Mouse (Mus musculus) hindbrain, embryonic 10.5 days (tissue): ENCODE results near the gene Ephb1. TPM values are rescaled to one million over a fixed set of nuclear protein-coding genes. Genes with fewer than 3 reads are reported as not detected.

ENCODE experiments used
- DNase-seq: peaks from one replicate; pipeline ENCODE4 v3.0.0-alpha.2; 2017; ENCODE audit warnings: low spot score
- H3K27ac ChIP-seq: fragments of 300-500 bp; sonication (generic); 2 replicates; pipeline ENCODE4 v1.5.1; 2016; ENCODE audit warnings: mild to moderate bottlenecking, moderate library complexity
- H3K27me3 ChIP-seq: fragments of 300-500 bp; sonication (generic); 2 replicates; pipeline ENCODE4 v1.6.1; 2016; ENCODE audit warnings: mild to moderate bottlenecking; ENCODE audit not compliant: poor library complexity, insufficient read depth, severe bottlenecking
- H3K36me3 ChIP-seq: fragments of 300-500 bp; sonication (generic); 2 replicates; pipeline ENCODE4 v1.6.1; 2016; ENCODE audit warnings: mild to moderate bottlenecking, moderate library complexity
- H3K4me1 ChIP-seq: fragments of 300-500 bp; sonication (generic); replicated peaks from 2 replicates; pipeline ENCODE4 v1.6.1; 2016; ENCODE audit warnings: mild to moderate bottlenecking
- H3K4me3 ChIP-seq: fragments of 300-500 bp; sonication (generic); 2 replicates; pipeline ENCODE4 v1.5.1; 2016; ENCODE audit warnings: mild to moderate bottlenecking, moderate library complexity
- H3K9me3 ChIP-seq: fragments of 300-500 bp; sonication (generic); 2 replicates; pipeline ENCODE4 v1.6.1; 2016; ENCODE audit warnings: mild to moderate bottlenecking, moderate library complexity
- WGBS: fragments of 180-500 bp; shearing (Covaris S2); methylation state at CpG from one replicate; pipeline ENCODE4 v1.1.7; 2016; 5-methylcytosine and 5-hydroxymethylcytosine counted together
- polyA plus RNA-seq: library from polyadenylated mRNA; unstranded; fragments of >200 nt; fragmentation: Nextera tagmentation; extraction: Ambion mirVana; gene quantifications from 2 replicates; pipeline ENCODE4 v1.2.1, GENCODE M21; 2016

The Ephb1 gene
- polyA plus RNA-seq, 1 experiment from 2014 or later = 12.0 TPM

- Histone ChIP-seq H3K36me3 (no peaks in the 10 kb centered on the region), H3K27me3 (no peaks in the 10 kb centered on the region), H3K4me3 (no peak overlapping the region), H3K27ac (no peak overlapping the region), H3K4me1 (no peaks in the 10 kb centered on the region), H3K9me3 (no peaks in the 10 kb centered on the region)
- WGBS = 83% methylated on average over 5 of the region's 5 CpGs
- DNase-seq = no peak
These were observed 435.2 kb downstream of the Ephb1 start for GRCm38 (mm10) chr9:101919324-101919723.

GRCm38 (mm10) chr9:101918771-101919170 is 435.7 kb downstream of the Ephb1 start:
- Histone ChIP-seq H3K4me1 (no peaks in the 10 kb centered on the region), H3K9me3 (no peaks in the 10 kb centered on the region), H3K27me3 (no peaks in the 10 kb centered on the region), H3K27ac (no peak overlapping the region), H3K4me3 (no peak overlapping the region), H3K36me3 (no peaks in the 10 kb centered on the region)
- 86% methylated on average over 4 of the region's 4 CpGs for WGBS
- DNase-seq = no peak

GRCm38 (mm10) chr9:101915082-101915481 is 439.4 kb downstream of the Ephb1 start:
- H3K4me3 ChIP-seq = no peak overlapping the region
- no peaks in the 10 kb centered on the region for H3K36me3 ChIP-seq
- no peaks in the 10 kb centered on the region for H3K9me3 ChIP-seq
- no peak overlapping the region for H3K27ac ChIP-seq
- H3K27me3 ChIP-seq = no peaks in the 10 kb centered on the region
- 87% methylated on average over 2 of the region's 2 CpGs for WGBS
- H3K4me1 ChIP-seq = peaks cover 6% of the 10 kb centered on the region; the same call in 1 of the 2 replicates
- DNase-seq = no peak

- no peaks in the 10 kb centered on the region for H3K27me3 ChIP-seq
These were observed 443.2 kb downstream of the Ephb1 start for GRCm38 (mm10) chr9:101911176-101911866.

GRCm38 (mm10) chr9:101909491-101909890 is 445.0 kb downstream of the Ephb1 start:
- WGBS = 85% methylated on average over 4 of the region's 4 CpGs
- peak overlapping the region; percentile 77 for H3K27ac ChIP-seq
- no peak overlapping the region for H3K4me3 ChIP-seq
- H3K4me1 ChIP-seq = peaks cover 30% of the 10 kb centered on the region
- no peak for DNase-seq
- H3K9me3 ChIP-seq = no peaks in the 10 kb centered on the region
- no peaks in the 10 kb centered on the region for H3K27me3 ChIP-seq
- H3K36me3 ChIP-seq = no peaks in the 10 kb centered on the region

More at GRCm38 (mm10) chr9:101911176-101911866, 443.2 kb downstream of the Ephb1 start:
- Histone ChIP-seq H3K4me3 (no peak overlapping the region), H3K9me3 (no peaks in the 10 kb centered on the region), H3K27ac (no peak overlapping the region), H3K4me1 (peaks cover 30% of the 10 kb centered on the region), H3K36me3 (no peaks in the 10 kb centered on the region)
- WGBS = 62% methylated on average over 9 of the region's 9 CpGs
- DNase-seq = no peak

GRCm38 (mm10) chr9:101908849-101909248 is 445.6 kb downstream of the Ephb1 start:
- Histone ChIP-seq H3K27me3 (no peaks in the 10 kb centered on the region), H3K27ac (peak overlapping the region; percentile 77), H3K9me3 (no peaks in the 10 kb centered on the region), H3K4me3 (no peak overlapping the region), H3K4me1 (peaks cover 30% of the 10 kb centered on the region), H3K36me3 (no peaks in the 10 kb centered on the region)
- 23% methylated on average over 5 of the region's 5 CpGs for WGBS
- peak; percentile 50 for DNase-seq

GRCm38 (mm10) chr9:101907747-101908255 is 446.7 kb downstream of the Ephb1 start:
- no peak for DNase-seq
- H3K9me3 ChIP-seq = no peaks in the 10 kb centered on the region

GRCm38 (mm10) chr9:101903406-101903805 is 451.1 kb downstream of the Ephb1 start:
- 87% methylated on average over 3 of the region's 3 CpGs for WGBS
- DNase-seq = no peak
- no peaks in the 10 kb centered on the region for H3K9me3 ChIP-seq
- peaks cover 8% of the 10 kb centered on the region for H3K4me1 ChIP-seq
- H3K27me3 ChIP-seq = no peaks in the 10 kb centered on the region
- H3K36me3 ChIP-seq = no peaks in the 10 kb centered on the region
- H3K4me3 ChIP-seq = no peak overlapping the region
- no peak overlapping the region for H3K27ac ChIP-seq

More at GRCm38 (mm10) chr9:101907747-101908255, 446.7 kb downstream of the Ephb1 start:
- Histone ChIP-seq H3K4me3 (no peak overlapping the region), H3K36me3 (no peaks in the 10 kb centered on the region), H3K4me1 (peaks cover 30% of the 10 kb centered on the region), H3K27me3 (no peaks in the 10 kb centered on the region), H3K27ac (peak overlapping the region; percentile 53; the same call in 1 of the 2 replicates)
- WGBS = 74% methylated on average over 6 of the region's 6 CpGs

GRCm38 (mm10) chr9:101897851-101898250 is 456.6 kb downstream of the Ephb1 start:
- Histone ChIP-seq H3K4me1 (no peaks in the 10 kb centered on the region), H3K36me3 (no peaks in the 10 kb centered on the region), H3K4me3 (no peak overlapping the region), H3K27me3 (no peaks in the 10 kb centered on the region), H3K27ac (no peak overlapping the region), H3K9me3 (no peaks in the 10 kb centered on the region)
- no peak for DNase-seq
- WGBS = 98% methylated on average over 1 of the region's 1 CpGs

- no peak overlapping the region for H3K4me3 ChIP-seq
- H3K9me3 ChIP-seq = no peaks in the 10 kb centered on the region
- H3K4me1 ChIP-seq = no peaks in the 10 kb centered on the region
- H3K27me3 ChIP-seq = no peaks in the 10 kb centered on the region
- no peaks in the 10 kb centered on the region for H3K36me3 ChIP-seq
- WGBS = 65% methylated on average over 2 of the region's 2 CpGs
- DNase-seq = no peak
- no peak overlapping the region for H3K27ac ChIP-seq
These were observed 471.2 kb downstream of the Ephb1 start for GRCm38 (mm10) chr9:101883295-101883694.

- H3K4me3 ChIP-seq = no peak overlapping the region
- H3K4me1 ChIP-seq = no peaks in the 10 kb centered on the region
- H3K9me3 ChIP-seq = no peaks in the 10 kb centered on the region
- DNase-seq = no peak
- H3K27me3 ChIP-seq = no peaks in the 10 kb centered on the region
- 73% methylated on average over 11 of the region's 11 CpGs for WGBS
- H3K36me3 ChIP-seq = no peaks in the 10 kb centered on the region
- no peak overlapping the region for H3K27ac ChIP-seq
These were observed 477.1 kb downstream of the Ephb1 start for GRCm38 (mm10) chr9:101877109-101877987.

GRCm38 (mm10) chr9:101875306-101875705 is 479.2 kb downstream of the Ephb1 start:
- H3K4me3 ChIP-seq = no peak overlapping the region
- DNase-seq = no peak
- 92% methylated on average over 1 of the region's 1 CpGs for WGBS
- H3K27ac ChIP-seq = no peak overlapping the region
- H3K27me3 ChIP-seq = no peaks in the 10 kb centered on the region
- H3K4me1 ChIP-seq = no peaks in the 10 kb centered on the region
- no peaks in the 10 kb centered on the region for H3K9me3 ChIP-seq
- no peaks in the 10 kb centered on the region for H3K36me3 ChIP-seq
